Mouse (Mus musculus) natural killer cell, adult 2 months (primary cell): ENCODE measurements around the gene Tjap1.
A peak's percentile ranks its signal among the peaks of the same experiment; 100 is the strongest.

Source experiments
- DNase-seq, 2 experiments: peaks; one replicate each; pipeline ENCODE4 v3.0.0; 2022; ENCODE audit warnings: low spot score in 2 of 2

Gene Tjap1

GRCm38 (mm10) chr17:46282483-46283123, at the start of gene Tjap1:
Gene Tjap1, minus strand, starts transcription at chr17:46283026.
- peak; percentile 71 to 80 for DNase-seq

GRCm38 (mm10) chr17:46328723-46329122, 45.9 kb upstream of the Tjap1 start:
- no peak for DNase-seq

- DNase-seq: peak; percentile 97
These were observed 45.2 kb upstream of the Tjap1 start, which contains the start of gene Abcc10 for GRCm38 (mm10) chr17:46327906-46328534. Gene Abcc10, minus strand, starts transcription at chr17:46328352.

DNA sequence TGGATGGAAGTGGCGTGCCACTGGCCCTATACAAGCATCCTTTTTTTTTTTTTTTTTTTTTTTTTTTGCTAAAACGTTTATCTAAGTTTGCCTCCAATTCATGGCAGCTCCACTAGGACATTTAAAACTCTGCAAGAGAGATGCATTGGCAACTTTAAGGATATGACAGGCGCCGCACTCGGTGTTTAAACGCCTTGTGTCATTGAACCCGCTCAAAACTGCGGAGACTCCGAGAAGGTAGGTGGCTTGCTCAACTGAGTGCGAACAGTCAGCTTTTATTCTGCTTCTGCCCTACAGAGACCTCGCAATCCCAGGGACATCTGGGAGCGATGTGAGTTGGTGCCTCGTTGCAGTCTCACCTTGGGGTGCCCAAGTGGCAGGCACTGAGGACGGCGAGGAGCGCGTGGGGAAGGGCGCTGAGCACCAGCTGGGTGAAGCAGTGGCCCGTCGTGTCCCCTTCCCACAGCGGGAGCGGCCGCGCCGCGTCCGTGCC, 44.6 kb upstream of the Tjap1 start:
- DNase-seq: no peak

- no peak for DNase-seq
These were observed 39.4 kb upstream of the Tjap1 start for GRCm38 (mm10) chr17:46322046-46322823.

DNA sequence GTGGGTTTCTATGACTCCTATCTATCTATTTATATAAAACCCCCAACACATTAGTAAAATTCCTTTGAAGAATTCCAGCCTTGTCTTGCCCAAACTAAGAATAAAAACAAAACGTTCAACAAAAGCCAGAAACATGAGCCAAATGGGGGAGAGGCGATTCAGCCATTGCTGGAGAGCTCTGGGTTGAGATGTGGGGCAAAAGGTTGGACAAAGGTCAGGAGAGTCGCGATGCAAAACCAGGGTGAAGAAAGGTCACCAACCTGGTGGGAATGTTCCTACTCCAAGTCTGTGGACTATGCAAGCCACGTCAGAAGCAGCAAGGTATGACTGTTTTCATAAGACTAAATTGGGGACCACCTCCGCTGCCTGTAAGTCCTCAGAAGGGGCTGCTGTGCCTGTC, 37.7 kb upstream of the Tjap1 start:
- no peak for DNase-seq

DNA sequence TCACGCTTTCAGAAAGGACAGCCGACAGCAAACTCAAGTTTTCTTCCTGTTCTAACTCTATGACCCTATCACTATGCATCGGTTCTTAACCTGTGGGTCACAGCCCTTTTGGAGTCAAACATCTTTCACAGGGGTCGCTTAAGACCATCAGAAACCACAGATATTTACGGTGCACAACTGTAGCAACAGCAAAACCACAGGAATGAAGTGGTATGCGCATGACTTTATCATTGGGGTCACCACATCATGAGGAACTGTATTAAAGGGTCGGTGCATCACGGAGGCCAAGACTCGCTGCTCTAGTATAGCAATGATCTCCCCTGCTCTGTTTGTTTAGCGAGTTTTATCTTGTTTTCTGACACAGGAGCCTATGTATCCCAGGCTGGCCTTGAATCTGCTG, 33.0 kb upstream of the Tjap1 start:
- DNase-seq: no peak

- DNase-seq: no peak
These were observed 30.4 kb upstream of the Tjap1 start for GRCm38 (mm10) chr17:46313135-46313715.

DNA sequence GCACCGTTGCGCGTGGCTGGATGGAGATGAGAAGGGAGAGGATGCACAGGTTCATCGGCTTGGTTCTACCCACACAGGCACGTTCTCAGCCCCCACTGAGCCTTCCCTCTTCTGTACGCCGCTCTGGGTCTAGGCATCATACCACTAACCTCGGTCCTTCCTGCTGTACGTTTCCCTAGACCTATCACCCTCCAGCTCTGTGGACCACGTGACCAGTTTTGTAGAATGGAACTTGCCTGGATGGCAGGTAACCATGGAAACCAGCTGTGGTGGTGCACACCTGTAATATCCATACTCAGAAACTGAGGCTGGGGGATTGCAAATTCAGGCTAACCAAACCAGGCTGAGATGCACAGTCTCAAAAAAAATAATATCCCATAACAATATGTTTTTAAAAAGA, 27.7 kb upstream of the Tjap1 start:
- no peak for DNase-seq

- no peak for DNase-seq
These were observed 27.0 kb upstream of the Tjap1 start for GRCm38 (mm10) chr17:46309835-46310234.

GRCm38 (mm10) chr17:46306956-46307355, 24.1 kb upstream of the Tjap1 start:
- no peak for DNase-seq

GRCm38 (mm10) chr17:46304184-46304583, 21.4 kb upstream of the Tjap1 start:
- no peak for DNase-seq

DNA sequence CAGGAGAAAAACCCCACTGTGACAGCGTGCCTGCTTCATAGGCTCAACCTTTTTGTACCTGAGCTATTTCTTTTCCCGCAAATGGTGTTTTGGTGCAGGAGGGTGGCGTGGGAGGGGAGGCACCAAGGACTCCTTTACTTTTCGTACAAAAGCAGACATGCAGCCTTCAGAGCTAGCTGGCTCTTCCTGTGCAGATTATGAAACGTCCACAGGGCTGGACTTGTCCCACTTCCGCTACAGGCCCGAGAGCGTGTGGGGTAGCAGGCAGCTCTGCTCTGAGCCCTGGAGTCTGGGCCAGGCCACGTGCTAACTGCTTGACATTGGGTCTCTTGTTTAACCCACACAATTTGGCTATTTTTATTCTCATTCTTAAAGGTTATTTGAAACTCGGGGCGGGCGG, 19.1 kb upstream of the Tjap1 start:
- no peak for DNase-seq

- peak; percentile 46 to 64 for DNase-seq
These were observed 15.5 kb upstream of the Tjap1 start for GRCm38 (mm10) chr17:46298220-46298913.

GRCm38 (mm10) chr17:46297364-46298219, 14.8 kb upstream of the Tjap1 start, which contains the start of gene Dlk2:
Gene Dlk2, plus strand, starts transcription at chr17:46297421.
- no peak for DNase-seq

DNA sequence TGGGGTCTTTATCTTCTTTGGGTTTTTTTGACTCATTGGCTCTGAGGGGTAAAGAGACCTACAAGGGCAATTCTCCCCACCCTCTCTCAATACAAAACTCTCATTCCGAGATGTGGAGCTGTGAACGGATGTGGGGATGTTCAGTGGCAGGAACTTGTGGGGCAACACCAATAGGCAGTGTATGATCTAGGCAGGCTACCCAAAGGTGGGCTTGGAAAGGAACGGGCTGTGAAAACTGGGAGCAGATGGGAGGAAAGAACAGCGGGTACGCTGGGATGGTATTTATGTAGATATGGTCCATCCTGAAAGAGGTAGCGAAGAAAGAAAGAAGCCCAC, 14.2 kb upstream of the Tjap1 start:
- no peak for DNase-seq

DNA sequence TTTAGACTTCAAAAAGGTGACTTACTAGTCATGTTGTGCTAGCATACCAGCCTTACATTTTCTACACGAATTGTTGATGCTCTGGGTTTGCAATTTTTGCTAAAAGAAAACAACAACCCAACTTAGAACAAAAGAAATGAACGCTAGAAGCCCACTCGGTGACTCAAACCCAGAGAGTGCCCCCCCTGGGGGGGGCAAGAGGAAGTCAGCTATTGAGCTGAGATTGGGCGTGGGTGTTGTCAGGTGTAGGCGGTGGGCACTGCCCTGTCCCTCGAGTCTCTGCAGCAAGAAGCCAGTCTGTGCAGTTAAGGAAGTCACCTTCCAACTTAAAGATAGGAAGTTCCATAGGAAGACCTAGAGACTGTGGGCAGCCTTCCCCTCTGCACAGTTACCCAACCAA, 13.8 kb upstream of the Tjap1 start:
- no peak for DNase-seq

DNA sequence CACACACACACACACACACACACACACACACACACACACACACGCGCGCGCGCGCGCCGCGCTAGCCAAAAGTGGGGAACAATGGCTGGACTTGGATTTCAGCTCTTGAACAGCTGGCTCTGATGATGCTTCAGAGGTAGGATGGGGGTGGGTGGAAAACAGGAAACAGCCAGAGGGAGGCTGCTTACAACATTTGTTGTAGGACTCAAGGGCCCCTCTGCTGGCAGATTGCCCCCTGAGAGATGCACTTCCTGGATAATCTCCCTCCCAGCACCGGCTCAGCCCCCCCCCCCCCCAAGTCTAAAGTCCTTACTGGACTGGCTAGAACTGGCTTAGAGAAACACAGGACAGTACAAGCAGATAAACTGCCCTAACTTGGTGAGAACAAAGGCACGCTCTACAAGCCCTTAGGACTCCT, 4.9 kb upstream of the Tjap1 start:
- no peak for DNase-seq

DNA sequence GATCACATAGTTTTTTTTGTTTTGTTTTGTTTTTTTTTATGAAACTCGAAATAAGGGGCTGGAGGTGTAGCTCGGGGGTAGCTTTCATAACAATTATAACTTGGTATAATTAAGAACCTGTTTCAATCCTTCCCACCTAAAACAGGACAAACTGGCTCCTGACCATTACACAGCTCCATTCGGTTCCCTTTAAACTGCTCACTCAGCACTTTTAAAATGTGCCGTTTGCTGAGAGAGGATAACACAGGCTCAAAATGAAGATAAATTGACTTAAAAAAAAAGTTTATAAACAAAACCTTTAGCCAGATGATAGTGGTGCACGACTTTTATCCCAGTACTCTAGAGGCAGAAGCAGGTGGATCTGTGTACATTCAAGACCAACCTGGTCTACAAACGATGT, 2.6 kb upstream of the Tjap1 start:
- DNase-seq: no peak

DNA sequence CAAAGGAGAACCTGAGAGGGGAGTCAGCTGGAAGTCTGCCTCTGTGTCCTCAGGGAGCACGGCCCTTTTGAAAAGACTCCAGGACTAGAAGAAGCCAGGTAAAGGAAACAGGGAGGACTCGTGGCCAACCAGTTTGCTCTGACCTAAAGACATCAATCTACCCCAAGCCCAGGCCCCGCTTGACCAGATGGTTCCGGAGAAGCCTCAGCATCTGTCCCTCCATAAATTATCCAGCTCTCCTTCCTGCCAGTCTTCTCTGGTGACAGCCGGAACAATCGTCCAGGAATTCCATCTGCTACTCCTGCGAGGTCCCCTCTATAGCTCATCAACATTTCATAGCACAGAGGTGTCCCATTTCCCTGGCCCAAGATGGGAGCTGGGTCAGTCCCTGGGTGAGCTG, 1.8 kb upstream of the Tjap1 start:
- DNase-seq: no peak

GRCm38 (mm10) chr17:46283911-46284310, 1.1 kb upstream of the Tjap1 start:
- no peak for DNase-seq
